Mouse (Mus musculus) retina, adult 2 months (tissue): ENCODE results near the gene Flcn.

Experiments
- DNase-seq: peaks from one replicate; pipeline ENCODE4 v3.0.0-alpha.2; 2012; ENCODE audit warnings: low read depth, low spot score

Flcn gene

GRCm38 (mm10) chr11:59769738-59770137 lies 40.1 kb downstream of the Flcn start:
- DNase-seq: no peak

- DNase-seq: no peak
Observed at GRCm38 (mm10) chr11:59769307-59769706, 40.5 kb downstream of the Flcn start.

GRCm38 (mm10) chr11:59760796-59761195 lies 49.0 kb downstream of the Flcn start:
- no peak for DNase-seq

- DNase-seq: no peak
Observed at GRCm38 (mm10) chr11:59759626-59760025, 50.2 kb downstream of the Flcn start.

- peak; percentile 40 for DNase-seq
Observed at GRCm38 (mm10) chr11:59759178-59759577, 50.6 kb downstream of the Flcn start.

- no peak for DNase-seq
Observed at GRCm38 (mm10) chr11:59758191-59758985, 51.4 kb downstream of the Flcn start.

GRCm38 (mm10) chr11:59756351-59756750 lies 53.5 kb downstream of the Flcn start:
- no peak for DNase-seq

GRCm38 (mm10) chr11:59754504-59754903 lies 55.3 kb downstream of the Flcn start:
- DNase-seq: no peak

GRCm38 (mm10) chr11:59749050-59749449 lies 60.8 kb downstream of the Flcn start:
- no peak for DNase-seq

GRCm38 (mm10) chr11:59746614-59747013 lies 63.2 kb downstream of the Flcn start:
- DNase-seq: peak; percentile 22

- DNase-seq: no peak
Observed at GRCm38 (mm10) chr11:59745851-59746250, 64.0 kb downstream of the Flcn start.

GRCm38 (mm10) chr11:59744374-59744773 lies 65.4 kb downstream of the Flcn start:
- no peak for DNase-seq

- DNase-seq: no peak
Observed at GRCm38 (mm10) chr11:59743712-59744111, 66.1 kb downstream of the Flcn start.

- DNase-seq: no peak
Observed at GRCm38 (mm10) chr11:59743307-59743706, 66.5 kb downstream of the Flcn start.

GRCm38 (mm10) chr11:59741915-59742314 lies 67.9 kb downstream of the Flcn start:
- DNase-seq: no peak
